Mouse (Mus musculus): ENCODE data around the gene Apba2.

The Apba2 gene

DNA sequence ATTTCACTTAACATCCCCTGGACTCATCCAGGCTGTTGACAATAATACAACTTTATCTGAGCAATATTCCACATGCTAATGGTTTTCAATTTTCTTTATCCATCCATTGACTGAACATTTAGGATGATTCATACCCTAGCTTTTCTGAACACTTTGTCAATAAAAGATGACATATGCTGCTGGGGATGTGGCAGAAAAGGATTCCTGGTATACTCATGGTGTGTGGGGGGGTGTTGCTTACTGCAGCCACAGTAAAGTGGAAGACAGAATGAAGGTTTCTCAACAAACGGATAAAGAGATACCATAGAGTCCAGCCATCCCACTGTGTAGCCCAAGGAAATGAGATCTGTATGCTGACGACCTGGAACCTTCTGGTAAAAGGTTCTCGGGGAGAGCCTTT lies 150.5 kb downstream of the Apba2 start:
- in situ Hi-C loops (cut with MboI, MseI) = no loop called here

DNA sequence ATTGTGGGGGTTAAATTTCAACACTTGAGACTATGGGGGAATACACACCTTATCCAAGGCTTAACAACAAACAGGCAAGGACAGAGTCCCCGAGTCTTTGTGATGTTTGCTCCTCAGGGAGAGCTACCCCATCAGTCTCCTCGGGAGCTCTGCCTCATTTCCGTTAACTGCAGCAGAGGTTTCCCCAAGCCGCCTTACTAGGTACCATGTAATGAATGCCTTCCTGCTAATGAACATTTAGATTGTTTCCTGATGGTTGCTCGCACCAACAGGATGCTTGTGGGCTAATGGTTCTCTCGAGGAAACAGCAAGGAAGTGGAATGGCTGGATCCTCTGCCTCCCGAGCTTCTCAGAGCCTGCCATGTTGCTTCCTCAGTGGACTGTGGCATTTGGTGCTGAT lies 155.3 kb downstream of the Apba2 start:
- in situ Hi-C loops (cut with MboI, MseI) = no loop called here

DNA sequence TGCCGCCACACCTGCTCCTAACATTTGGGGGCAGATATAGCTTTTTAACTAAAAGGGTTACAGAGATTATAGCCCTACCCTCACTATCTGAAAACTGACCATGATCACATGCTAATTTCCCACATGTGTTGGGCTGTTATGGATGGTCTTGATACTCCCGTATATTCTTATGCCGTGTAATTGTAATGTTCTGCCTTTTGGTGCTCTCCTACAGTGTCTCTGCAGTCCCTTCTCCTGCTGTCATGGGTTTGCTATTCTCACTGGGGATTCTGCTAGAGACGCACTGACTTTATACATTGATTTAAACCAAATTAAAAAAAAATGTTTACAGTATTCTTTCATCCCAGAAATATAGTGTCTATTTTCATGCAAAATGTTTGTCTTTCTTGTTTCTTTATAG lies 157.4 kb downstream of the Apba2 start:
- in situ Hi-C loops (cut with MboI, MseI) = no loop called here

DNA sequence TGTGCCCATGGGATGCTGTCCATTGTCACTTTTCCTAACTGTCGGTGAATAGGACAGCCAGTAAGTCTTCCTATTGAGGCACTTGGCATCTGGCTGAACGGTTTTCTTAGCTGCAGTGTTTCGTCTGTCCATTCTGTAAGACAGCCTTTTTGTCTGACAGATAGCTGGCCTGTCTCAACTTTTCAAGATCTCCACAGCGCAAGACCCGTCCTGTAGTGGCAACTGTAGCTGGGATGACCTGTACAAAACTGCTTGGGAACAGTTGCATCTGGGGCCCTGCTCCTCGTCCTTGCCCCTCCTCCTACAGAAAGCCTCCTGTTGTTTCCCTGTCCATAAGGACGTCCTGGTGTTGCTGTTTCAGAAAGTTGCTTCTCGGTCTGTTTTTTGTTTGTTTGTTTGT lies 157.8 kb downstream of the Apba2 start:
- in situ Hi-C loops (cut with MboI, MseI) = no loop called here

DNA sequence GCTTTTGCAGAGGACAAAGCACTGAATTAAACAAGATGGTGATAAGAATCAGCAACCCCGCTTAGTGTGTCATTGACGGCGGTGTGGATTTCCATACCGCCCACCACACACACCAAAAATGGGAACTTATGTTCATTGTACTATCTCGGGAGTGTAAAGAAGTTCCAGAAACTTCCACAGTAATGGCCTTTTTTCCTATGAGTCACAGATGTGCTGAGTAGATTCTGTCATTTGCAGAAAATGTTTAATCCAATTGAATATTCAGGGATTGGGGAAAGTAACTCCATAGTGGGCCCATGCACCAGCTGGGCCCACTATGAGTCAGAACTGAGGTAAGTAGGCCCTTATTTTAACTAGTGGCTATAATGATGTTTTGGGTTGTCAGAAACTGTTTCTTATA lies 161.0 kb downstream of the Apba2 start:
- in situ Hi-C loops (cut with MboI, MseI) = no loop called here

DNA sequence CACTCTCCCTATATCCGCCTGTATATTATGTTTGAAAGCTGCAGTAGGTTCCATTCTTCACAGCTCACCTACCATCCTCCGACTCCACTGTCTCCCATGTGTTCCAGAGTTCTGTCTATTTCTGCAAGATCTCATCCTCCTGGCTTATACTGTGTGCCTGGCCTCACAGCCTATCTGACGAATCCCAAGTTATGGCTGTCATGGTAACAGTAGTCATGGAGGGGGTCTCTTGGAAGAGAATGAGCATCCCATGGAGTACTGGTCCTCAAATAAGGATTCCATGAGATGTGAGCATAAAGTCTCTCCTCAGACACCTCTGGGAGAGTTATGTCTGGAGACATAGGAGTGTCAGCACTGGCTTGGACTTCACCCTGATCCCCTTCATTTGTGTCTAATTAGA lies 162.1 kb downstream of the Apba2 start:
- in situ Hi-C loops (cut with MboI, MseI) = no loop called here

DNA sequence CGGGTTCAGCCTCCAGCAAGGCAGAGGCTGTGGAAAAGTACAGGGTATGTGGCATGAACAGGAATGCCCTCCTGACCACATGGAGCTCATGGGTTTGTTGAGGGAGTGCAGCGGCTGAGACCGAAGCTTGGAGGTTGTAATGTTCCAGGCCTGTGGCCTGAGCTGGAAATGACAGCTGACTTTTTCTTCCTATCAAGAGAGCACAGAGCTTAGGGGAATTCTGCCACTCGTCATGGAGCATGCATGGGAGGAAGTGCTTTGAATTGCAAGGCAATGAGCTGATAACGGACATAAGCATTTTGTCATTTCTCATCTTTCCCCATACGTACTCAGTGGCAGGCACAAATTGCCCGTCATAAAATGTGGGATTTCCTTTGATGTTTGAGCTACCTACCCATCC lies 163.6 kb downstream of the Apba2 start:
- in situ Hi-C loops (cut with MboI, MseI) = no loop called here

DNA sequence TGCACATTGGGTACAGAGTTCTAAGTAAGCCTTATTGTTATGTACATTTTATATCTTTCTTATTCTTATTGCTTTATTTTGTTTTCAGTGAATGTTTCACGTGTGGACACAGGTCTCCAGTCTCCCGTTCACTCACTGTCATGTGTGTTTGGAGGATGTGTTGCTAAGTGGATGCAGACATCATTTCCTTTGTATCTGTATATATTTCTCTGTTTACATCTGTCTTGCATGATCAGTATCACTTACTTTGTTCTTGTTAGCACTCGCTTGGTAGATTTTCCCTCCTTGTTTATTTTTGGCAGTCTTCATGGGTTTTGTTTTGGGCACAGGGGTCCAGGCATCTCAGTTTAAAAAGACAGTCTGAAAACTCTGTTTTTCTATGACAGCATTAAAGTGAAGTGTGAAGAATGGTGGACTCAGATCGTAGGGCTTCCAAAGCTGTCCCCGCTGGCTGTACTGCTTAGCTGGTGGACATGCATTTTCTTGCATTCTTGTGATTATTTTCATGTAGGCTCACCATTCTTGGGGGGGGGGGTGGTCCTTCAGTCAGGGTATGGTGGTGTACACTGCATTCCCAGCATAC lies 164.3 kb downstream of the Apba2 start:
- in situ Hi-C loops (cut with MboI, MseI) = no loop called here

DNA sequence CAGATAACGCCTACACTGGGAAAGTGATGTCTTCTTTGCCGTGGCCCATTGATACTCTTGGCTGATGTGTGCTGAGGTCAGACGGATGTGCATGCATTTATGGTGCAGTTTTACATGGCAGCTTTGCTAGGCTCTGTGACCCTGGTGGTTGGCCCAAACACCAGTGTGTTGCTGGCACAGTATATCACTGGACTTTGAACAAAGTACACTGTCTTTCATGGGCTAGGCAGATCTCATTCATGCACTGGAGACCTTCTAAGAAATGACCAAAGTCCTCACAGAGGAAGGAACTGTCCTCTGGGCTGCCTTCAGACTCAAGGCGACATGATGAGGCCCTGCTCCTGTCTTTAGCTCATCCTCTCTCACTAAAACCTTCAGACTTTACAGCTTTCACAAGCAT lies 166.5 kb downstream of the Apba2 start:
- in situ Hi-C loops (cut with MboI, MseI) = no loop called here

DNA sequence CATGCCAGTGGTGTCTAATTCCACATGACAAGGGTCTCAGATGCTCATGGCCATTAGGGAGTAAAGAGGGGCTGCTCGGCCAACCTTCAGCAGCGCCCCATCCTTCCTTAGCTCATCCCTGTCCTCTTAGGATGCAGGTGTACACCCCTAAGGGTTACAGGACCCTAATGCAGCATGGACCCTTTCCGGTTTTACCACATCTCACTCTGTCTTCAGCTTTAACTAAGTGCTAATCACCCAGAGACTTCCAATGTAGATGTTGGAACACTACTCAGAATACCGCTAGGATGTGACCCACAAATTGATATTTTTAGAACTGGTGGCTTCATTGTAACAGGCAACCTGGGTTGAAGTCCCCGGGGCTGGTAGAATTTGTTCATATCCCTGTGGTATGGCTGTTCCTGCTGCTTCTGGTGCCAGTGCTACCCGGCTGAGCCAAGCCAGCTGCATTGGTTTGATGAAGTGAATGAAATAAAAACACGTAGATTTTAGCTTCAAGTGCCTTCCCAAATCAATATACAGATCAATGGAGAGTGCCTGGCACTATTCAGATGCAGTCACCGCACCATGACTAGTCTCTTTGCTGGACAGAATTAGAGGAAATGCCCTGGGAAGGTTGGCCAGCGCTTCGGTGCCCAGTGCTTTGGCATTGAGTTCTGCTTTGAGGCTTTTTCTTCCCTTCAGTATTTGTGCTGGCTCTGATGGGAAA lies 178.4 kb downstream of the Apba2 start:
- in situ Hi-C loops (cut with MboI, MseI) = no loop called here

DNA sequence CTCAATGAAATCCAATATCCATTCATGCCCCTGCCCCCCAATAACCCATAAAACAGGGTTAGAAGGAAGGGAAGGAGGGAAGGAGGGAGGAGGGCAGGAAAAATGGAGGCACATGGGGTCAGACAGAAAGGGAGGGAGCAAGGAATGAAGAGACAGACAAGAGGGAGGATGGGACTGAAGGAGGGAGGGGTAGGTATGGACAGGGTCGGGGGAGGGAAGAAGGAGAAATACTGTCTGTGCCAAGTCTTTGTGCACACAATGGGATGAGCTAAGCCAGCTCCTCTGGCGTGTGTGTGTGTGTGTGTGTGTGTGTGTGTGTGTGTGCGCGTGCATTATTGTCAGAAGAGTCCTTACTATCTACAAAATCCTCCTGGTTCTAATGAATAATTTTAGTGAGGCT lies 183.4 kb downstream of the Apba2 start:
- in situ Hi-C loops (cut with MboI, MseI) = no loop called here

DNA sequence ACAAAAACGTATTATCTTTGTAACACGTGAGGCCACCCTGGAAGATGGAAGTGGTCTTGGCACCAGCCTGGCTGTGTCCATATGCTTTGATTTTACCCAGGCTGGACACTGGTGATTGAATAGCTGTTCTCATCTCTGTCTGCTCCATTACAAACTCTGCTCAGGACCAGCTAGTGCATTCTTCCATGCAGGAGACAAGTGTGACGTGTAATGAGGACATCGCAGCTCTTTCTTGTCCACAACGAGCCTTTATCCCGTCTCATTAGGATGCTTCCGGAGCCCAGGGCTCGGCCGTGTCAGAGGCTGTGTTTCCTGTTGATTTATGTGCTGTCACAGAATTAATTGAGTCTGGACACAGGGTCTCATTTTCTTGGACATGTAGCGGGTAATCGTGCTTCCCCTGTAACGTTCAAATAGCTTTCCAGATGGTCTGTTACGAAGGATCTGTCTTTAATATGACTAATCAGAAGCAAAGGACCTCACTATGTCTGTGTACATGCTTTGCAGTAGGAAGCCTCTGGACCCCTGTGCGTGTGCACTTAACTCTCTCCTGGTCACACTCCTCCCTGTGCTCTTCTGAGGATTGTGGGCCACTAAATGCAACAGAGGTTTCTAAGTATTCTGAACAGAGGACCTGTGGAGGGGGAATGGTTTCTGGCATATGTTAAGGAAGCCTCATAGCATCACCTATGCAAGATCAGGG lies 186.8 kb downstream of the Apba2 start:
- in situ Hi-C loops (cut with MboI, MseI) = no loop called here

DNA sequence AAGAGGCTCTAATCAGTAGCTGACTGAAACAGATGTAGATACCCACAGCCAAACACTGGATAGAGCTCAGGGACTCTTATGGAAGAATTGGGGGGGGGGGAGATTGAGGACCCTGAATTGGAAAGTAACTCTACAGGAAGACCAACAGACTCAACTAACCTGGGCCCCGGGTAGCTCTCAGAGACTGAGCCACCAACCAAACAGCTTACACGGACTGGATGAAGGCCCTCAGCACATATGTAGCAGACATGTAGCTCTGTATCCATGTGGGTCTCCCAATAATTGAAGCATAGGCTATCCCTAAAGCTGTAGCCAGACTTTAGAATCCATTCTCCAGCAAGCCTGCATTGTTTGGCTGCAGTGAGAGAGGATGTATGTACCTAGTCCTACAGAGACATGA lies 190.3 kb downstream of the Apba2 start:
- in situ Hi-C loops (cut with MboI, MseI) = no loop called here

DNA sequence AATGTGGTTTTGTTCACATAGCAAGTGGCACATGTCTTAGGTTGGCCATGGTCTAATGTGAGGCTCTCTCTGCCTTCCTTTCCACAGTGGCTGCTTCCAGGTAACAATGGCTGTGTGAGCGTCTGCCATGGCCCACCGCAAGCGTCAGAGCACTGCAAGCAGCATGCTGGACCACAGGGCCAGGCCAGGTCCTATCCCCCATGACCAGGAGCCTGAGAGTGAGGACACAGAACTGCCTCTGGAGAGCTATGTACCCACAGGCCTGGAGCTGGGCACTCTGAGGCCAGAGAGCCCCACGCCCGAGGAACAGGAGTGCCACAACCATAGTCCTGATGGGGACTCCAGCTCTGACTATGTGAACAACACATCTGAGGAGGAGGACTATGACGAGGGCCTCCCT lies 193.4 kb downstream of the Apba2 start:
- in situ Hi-C loops (cut with MboI, MseI) = no loop called here

DNA sequence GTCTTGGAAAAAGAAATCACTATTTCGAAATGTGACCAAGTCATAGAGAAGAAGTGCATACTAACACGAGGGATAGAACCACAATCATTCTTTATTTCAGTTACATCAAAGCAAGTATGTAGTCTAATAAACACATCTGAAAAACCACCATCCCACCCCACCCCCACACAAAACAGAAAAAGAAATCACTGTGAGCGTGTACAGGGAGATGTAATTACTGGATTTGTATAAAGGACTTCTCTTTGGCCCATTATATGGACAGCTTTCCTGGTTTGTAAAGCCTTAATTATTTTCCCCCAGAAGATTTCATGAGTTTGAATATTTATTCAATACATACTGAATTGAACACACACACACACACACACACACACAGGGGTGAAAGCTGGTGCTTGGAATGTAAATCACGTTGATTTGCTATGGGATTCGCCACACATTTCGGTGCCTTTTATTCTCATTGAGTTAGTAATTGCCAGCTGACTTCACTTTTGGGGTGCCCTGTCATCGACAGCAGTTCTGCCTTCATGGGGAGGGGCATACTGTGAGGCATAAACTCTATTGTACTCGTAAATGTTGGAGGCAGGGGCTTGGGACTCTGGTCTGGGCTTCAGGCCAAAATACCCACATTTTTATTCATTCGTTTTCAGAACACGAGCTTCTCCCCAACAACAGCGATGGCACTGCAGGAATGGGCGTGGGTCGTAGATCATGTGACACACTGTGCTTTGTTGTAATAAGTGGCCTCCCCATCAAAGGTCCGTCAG lies 195.2 kb downstream of the Apba2 start:
- in situ Hi-C loops (cut with MboI, MseI) = no loop called here

DNA sequence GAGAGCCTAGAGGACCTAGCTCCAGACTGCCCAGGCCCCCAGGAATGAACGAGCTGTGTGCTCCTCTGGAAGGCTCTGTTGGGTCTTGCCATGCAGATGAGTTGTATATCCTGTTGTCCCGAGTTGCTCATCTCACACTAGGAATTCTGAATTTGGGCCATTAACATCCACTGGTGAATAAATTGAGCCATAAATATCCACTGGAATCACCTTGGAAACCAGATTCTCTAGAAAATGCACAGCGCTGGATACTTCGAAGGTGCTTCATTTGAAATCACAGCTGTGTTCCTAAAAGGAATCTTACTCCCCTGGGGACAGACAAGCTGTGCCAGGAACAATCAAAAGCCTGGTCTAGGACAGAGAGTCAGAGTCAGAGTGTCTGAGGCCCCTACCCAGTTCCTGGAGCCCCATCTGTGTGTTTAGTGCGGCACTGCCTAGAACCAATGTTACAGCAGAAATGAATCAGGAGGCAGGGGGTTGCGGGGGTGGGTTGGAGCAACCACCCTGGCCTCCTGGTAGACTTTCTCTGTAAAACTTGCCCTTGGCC lies 196.4 kb downstream of the Apba2 start:
- in situ Hi-C loops (cut with MboI, MseI) = no loop called here

DNA sequence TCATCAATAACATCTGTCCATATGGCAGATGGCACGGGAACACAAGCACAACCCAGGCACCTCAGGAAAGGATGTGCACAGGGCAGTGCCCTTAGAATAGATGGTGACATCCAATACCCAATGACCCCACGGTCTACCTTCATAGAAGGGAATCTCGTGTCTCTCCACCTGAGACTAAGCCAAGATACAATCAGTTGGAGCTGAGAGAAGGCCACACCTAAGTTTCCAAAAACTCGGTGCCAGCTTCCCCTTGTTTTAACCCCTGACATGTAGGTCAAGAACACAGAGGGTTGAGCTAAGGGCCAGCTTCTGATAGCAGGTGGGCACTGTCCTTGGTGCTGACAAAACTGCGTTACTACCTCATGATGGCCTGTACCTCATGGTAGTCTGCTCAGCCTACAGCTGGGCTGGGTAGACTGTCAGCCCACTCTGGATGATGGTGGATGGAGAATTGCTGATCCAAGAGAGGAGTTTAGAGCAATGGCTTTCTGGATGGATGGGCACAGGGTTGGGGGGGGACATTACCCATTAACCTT lies 202.6 kb downstream of the Apba2 start:
- in situ Hi-C loops (cut with MboI, MseI) = no loop called here

DNA sequence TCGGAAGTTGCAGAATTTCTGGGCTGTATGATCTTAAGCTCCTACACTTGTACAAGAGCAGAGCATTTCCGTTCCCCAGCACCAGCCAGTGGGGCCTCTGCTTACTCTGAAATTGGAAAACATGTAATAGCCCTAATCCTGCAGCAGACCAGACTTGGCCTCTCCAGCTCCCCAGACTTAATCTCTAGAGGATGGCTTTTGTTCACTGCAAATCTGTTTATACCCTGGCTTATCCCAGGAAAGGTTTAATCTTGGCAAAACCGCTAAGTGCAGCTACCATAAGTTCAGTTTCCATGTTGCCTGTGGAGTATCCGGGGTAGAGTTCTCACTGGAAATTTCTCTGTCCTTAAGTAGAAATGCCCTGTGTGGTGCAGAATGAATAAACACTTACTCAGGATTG lies 206.7 kb downstream of the Apba2 start:
- in situ Hi-C loops (cut with MboI, MseI) = no loop called here

DNA sequence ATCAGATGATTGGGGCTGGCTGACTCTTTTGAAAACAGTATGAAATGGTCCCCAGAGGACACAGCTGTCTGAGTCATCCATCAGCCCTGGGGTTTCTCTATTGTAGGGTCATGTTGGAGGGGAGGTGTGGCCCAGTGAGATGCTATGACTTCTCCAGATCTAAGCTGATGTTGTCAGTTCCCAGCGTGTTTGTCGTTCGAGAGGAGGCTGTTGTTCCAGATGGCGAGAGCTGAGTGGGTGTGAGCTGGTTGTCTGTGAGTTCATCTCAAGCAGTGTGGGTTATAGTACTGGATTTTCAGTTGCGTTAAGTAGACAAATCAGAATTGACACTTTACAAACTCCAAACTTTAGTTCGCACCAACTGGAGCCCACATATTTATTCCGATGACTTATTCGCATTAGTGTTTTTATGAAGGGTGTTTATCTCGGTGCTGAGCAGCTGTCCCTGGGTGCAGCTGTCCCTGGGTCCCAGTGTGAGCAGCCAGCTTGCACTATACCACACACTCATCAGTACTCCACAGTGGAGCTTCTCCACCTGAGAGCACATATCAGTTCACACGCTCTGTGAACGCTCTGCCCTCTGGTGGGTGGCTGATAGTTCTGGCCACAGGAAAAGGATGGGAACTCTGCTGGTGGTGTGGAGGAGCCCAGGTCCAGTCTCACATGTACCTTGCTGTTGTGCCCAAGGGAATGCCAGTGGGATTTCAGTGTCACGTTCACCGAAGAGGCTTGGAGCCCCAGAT lies 208.2 kb downstream of the Apba2 start:
- in situ Hi-C loops (cut with MboI, MseI) = no loop called here

DNA sequence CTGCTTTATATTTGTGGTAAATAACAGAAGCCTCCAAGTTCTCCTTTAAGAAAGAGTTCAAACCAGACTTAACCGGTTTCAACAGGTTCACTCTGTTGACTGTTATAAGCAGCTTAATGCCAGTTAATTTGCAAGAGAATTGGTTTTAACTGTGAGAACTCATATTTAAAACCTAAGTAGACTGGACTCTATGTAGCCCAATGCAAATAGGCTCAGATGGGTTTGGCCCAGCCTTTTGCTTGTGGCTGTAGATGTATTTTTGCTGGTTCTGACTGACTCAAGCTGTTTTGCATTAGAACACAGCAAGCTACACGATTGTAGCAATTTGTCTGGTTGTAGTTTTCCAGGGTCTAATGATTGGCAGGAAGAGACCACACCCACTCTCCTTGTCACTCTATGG lies 214.8 kb downstream of the Apba2 start:
- in situ Hi-C loops (cut with MboI, MseI) = no loop called here

DNA sequence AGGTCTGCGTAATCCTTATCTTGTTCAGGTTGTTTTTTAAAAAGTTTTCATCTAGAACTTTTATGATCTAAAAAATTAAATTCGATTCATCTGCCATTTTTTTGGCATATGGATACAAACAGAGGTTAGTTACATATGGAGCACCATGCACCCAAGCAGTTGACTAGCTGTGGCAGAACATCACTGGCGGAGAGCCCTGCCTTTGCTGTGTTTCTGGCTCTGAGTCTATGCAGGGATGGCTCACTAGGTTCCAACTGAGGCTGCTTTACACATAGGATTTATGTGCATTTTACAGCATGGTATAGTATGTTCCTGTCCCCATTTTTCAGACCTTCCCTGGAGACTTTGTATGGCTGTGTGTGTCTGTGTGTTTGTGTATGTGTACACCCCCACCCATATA lies 221.8 kb downstream of the Apba2 start:
- in situ Hi-C loops (cut with MboI, MseI) = loop anchor here (10.0 kb wide), 2 partner anchors 219 to 1021 kb away; partner anchors contain the start of gene Apba2
